Mouse (Mus musculus): Measurements from ENCODE around the gene Zhx3. TPM values are rescaled to one million over a fixed set of nuclear protein-coding genes. Genes with fewer than 3 reads are reported as not detected.

Gene Zhx3
- polyA plus RNA-seq, 1 experiment from 2014 or later: 15.5 TPM

GRCm38 (mm10) chr2:160793117-160793516, 79.7 kb downstream of the Zhx3 start:
- Histone ChIP-seq H3K27me3 (no peaks in the 10 kb centered on the region), H3K9me3 (no peaks in the 10 kb centered on the region), H3K4me2 (replicated peaks) (no peak overlapping the region), H3K36me3 (no peaks in the 10 kb centered on the region), H3K4me1 (no peaks in the 10 kb centered on the region), H3K27ac (replicated peaks) (no peak overlapping the region), H3K9ac (replicated peaks) (no peak overlapping the region), H3K4me3 (no peak overlapping the region)
- 88% methylated on average over 2 of the region's 2 CpGs for WGBS
- no peak for ATAC-seq (ENCODE audit: low FRiP score, low read depth)

- no peaks in the 10 kb centered on the region for H3K9me3 ChIP-seq
- H3K27ac ChIP-seq (replicated peaks): no peak overlapping the region
- H3K4me1 ChIP-seq: no peaks in the 10 kb centered on the region
- no peak overlapping the region for H3K4me3 ChIP-seq
- H3K9ac ChIP-seq (replicated peaks): no peak overlapping the region
- no peak overlapping the region for H3K4me2 ChIP-seq (replicated peaks)
- no peaks in the 10 kb centered on the region for H3K27me3 ChIP-seq
- no peak for ATAC-seq (ENCODE audit: low FRiP score, low read depth)
- H3K36me3 ChIP-seq: no peaks in the 10 kb centered on the region
These were observed 83.1 kb downstream of the Zhx3 start for GRCm38 (mm10) chr2:160789741-160790140.

GRCm38 (mm10) chr2:160789046-160789445, 83.8 kb downstream of the Zhx3 start:
- 91% methylated on average over 1 of the region's 1 CpGs for WGBS
- H3K4me1 ChIP-seq: no peaks in the 10 kb centered on the region
- no peaks in the 10 kb centered on the region for H3K36me3 ChIP-seq
- ATAC-seq (ENCODE audit: low FRiP score, low read depth): no peak
- no peaks in the 10 kb centered on the region for H3K27me3 ChIP-seq
- no peak overlapping the region for H3K27ac ChIP-seq (replicated peaks)
- no peak overlapping the region for H3K4me3 ChIP-seq
- H3K9me3 ChIP-seq: no peaks in the 10 kb centered on the region
- no peak overlapping the region for H3K9ac ChIP-seq (replicated peaks)
- H3K4me2 ChIP-seq (replicated peaks): no peak overlapping the region

- Histone ChIP-seq H3K4me1 (no peaks in the 10 kb centered on the region), H3K27ac (replicated peaks) (no peak overlapping the region), H3K4me2 (replicated peaks) (no peak overlapping the region), H3K9me3 (no peaks in the 10 kb centered on the region), H3K36me3 (no peaks in the 10 kb centered on the region), H3K9ac (replicated peaks) (no peak overlapping the region), H3K27me3 (no peaks in the 10 kb centered on the region), H3K4me3 (no peak overlapping the region)
- no peak for ATAC-seq (ENCODE audit: low FRiP score, low read depth)
- 85% methylated on average over 1 of the region's 1 CpGs for WGBS
These were observed 86.5 kb downstream of the Zhx3 start for GRCm38 (mm10) chr2:160786333-160786732.

GRCm38 (mm10) chr2:160780834-160781219, 92.0 kb downstream of the Zhx3 start:
- H3K4me1 ChIP-seq: no peaks in the 10 kb centered on the region
- no peak overlapping the region for H3K27ac ChIP-seq (replicated peaks)
- peaks cover 18% of the 10 kb centered on the region; the same call in 1 of the 2 replicates for H3K36me3 ChIP-seq
- no peak overlapping the region for H3K9ac ChIP-seq (replicated peaks)
- WGBS: 91% methylated on average over 2 of the region's 2 CpGs
- H3K9me3 ChIP-seq: no peaks in the 10 kb centered on the region
- ATAC-seq (ENCODE audit: low FRiP score, low read depth): no peak
- no peak overlapping the region for H3K4me3 ChIP-seq
- no peak overlapping the region for H3K4me2 ChIP-seq (replicated peaks)
- H3K27me3 ChIP-seq: no peaks in the 10 kb centered on the region

GRCm38 (mm10) chr2:160780154-160780833, 92.5 kb downstream of the Zhx3 start:
- no peak for ATAC-seq (ENCODE audit: low FRiP score, low read depth)
- H3K4me3 ChIP-seq: no peak overlapping the region
- no peaks in the 10 kb centered on the region for H3K9me3 ChIP-seq
- H3K9ac ChIP-seq (replicated peaks): no peak overlapping the region
- H3K4me1 ChIP-seq: no peaks in the 10 kb centered on the region
- H3K36me3 ChIP-seq: peaks cover 18% of the 10 kb centered on the region; the same call in 1 of the 2 replicates
- no peak overlapping the region for H3K27ac ChIP-seq (replicated peaks)
- 94% methylated on average over 13 of the region's 13 CpGs for WGBS
- H3K4me2 ChIP-seq (replicated peaks): no peak overlapping the region
- no peaks in the 10 kb centered on the region for H3K27me3 ChIP-seq

- H3K9ac ChIP-seq (replicated peaks): no peak overlapping the region
- no peak overlapping the region for H3K4me2 ChIP-seq (replicated peaks)
- WGBS: 68% methylated on average over 2 of the region's 2 CpGs
- H3K9me3 ChIP-seq: no peaks in the 10 kb centered on the region
- H3K36me3 ChIP-seq: peaks cover 18% of the 10 kb centered on the region; the same call in 1 of the 2 replicates
- H3K27ac ChIP-seq (replicated peaks): no peak overlapping the region
- H3K27me3 ChIP-seq: no peaks in the 10 kb centered on the region
- H3K4me1 ChIP-seq: no peaks in the 10 kb centered on the region
- ATAC-seq (ENCODE audit: low FRiP score, low read depth): no peak
- H3K4me3 ChIP-seq: no peak overlapping the region
These were observed 94.8 kb downstream of the Zhx3 start for GRCm38 (mm10) chr2:160778034-160778433.

GRCm38 (mm10) chr2:160771325-160772276, 101.2 kb downstream of the Zhx3 start:
- no peaks in the 10 kb centered on the region for H3K27me3 ChIP-seq
- 87% methylated on average over 8 of the region's 8 CpGs for WGBS
- no peak overlapping the region for H3K9ac ChIP-seq (replicated peaks)
- H3K4me3 ChIP-seq: no peak overlapping the region
- ATAC-seq (ENCODE audit: low FRiP score, low read depth): no peak
- no peaks in the 10 kb centered on the region for H3K4me1 ChIP-seq
- H3K4me2 ChIP-seq (replicated peaks): no peak overlapping the region
- peaks cover 6% of the 10 kb centered on the region; the same call in 1 of the 2 replicates for H3K36me3 ChIP-seq
- H3K9me3 ChIP-seq: no peaks in the 10 kb centered on the region
- H3K27ac ChIP-seq (replicated peaks): no peak overlapping the region

- no peaks in the 10 kb centered on the region for H3K4me1 ChIP-seq
- H3K36me3 ChIP-seq: peaks cover 10% of the 10 kb centered on the region; the same call in 1 of the 2 replicates
- no peak overlapping the region for H3K4me3 ChIP-seq
- no peaks in the 10 kb centered on the region for H3K27me3 ChIP-seq
- no peak overlapping the region for H3K27ac ChIP-seq (replicated peaks)
- H3K9me3 ChIP-seq: no peaks in the 10 kb centered on the region
- no peak overlapping the region for H3K4me2 ChIP-seq (replicated peaks)
- WGBS: 97% methylated on average over 1 of the region's 1 CpGs
- no peak overlapping the region for H3K9ac ChIP-seq (replicated peaks)
- ATAC-seq (ENCODE audit: low FRiP score, low read depth): no peak
These were observed 101.9 kb downstream of the Zhx3 start for GRCm38 (mm10) chr2:160770871-160771270.

GRCm38 (mm10) chr2:160770409-160770808, 102.4 kb downstream of the Zhx3 start:
- H3K27ac ChIP-seq (replicated peaks): no peak overlapping the region

GRCm38 (mm10) chr2:160768997-160769396, 103.8 kb downstream of the Zhx3 start:
- no peaks in the 10 kb centered on the region for H3K9me3 ChIP-seq
- H3K9ac ChIP-seq (replicated peaks): no peak overlapping the region
- H3K27ac ChIP-seq (replicated peaks): no peak overlapping the region
- 90% methylated on average over 2 of the region's 2 CpGs for WGBS
- H3K4me3 ChIP-seq: no peak overlapping the region
- H3K27me3 ChIP-seq: no peaks in the 10 kb centered on the region
- no peak overlapping the region for H3K4me2 ChIP-seq (replicated peaks)
- H3K4me1 ChIP-seq: no peaks in the 10 kb centered on the region
- H3K36me3 ChIP-seq: peaks cover 17% of the 10 kb centered on the region
- ATAC-seq (ENCODE audit: low FRiP score, low read depth): no peak

More at GRCm38 (mm10) chr2:160770409-160770808, 102.4 kb downstream of the Zhx3 start:
- H3K4me3 ChIP-seq: no peak overlapping the region
- H3K36me3 ChIP-seq: peaks cover 13% of the 10 kb centered on the region; the same call in 1 of the 2 replicates
- H3K9me3 ChIP-seq: no peaks in the 10 kb centered on the region
- H3K27me3 ChIP-seq: no peaks in the 10 kb centered on the region
- no peak overlapping the region for H3K9ac ChIP-seq (replicated peaks)
- ATAC-seq (ENCODE audit: low FRiP score, low read depth): no peak
- no peak overlapping the region for H3K4me2 ChIP-seq (replicated peaks)
- no peaks in the 10 kb centered on the region for H3K4me1 ChIP-seq

- Histone ChIP-seq H3K27me3 (no peaks in the 10 kb centered on the region), H3K36me3 (peaks cover 25% of the 10 kb centered on the region), H3K27ac (replicated peaks) (no peak overlapping the region), H3K9me3 (no peaks in the 10 kb centered on the region), H3K9ac (replicated peaks) (0 out of 2 replicates have a peak overlapping the region, but pooled peaks have one; percentile 1), H3K4me1 (no peaks in the 10 kb centered on the region), H3K4me3 (no peak overlapping the region), H3K4me2 (replicated peaks) (no peak overlapping the region)
- no peak for ATAC-seq (ENCODE audit: low FRiP score, low read depth)
- WGBS: 89% methylated on average over 4 of the region's 4 CpGs
These were observed 104.6 kb downstream of the Zhx3 start for GRCm38 (mm10) chr2:160768097-160768695.
